Mouse (Mus musculus): ENCODE data around the gene Nek5. TPM values are rescaled to one million over a fixed set of nuclear protein-coding genes. Genes with fewer than 3 reads are reported as not detected.

The Nek5 gene
- total RNA-seq, 2 experiments from 2014 or later = not detected

- ATAC-seq (replicated peaks; ENCODE audit: low FRiP score, poor library complexity, severe bottlenecking) = no peak
Measured at GRCm38 (mm10) chr8:22107020-22107419, 17.8 kb downstream of the Nek5 start.

- ATAC-seq (replicated peaks; ENCODE audit: low FRiP score, poor library complexity, severe bottlenecking) = no peak
Measured at GRCm38 (mm10) chr8:22091568-22091967, 33.3 kb downstream of the Nek5 start.

GRCm38 (mm10) chr8:22089226-22089625 lies 35.6 kb downstream of the Nek5 start:
- no peak for ATAC-seq (replicated peaks; ENCODE audit: low FRiP score, poor library complexity, severe bottlenecking)

GRCm38 (mm10) chr8:22079313-22080007 lies 45.4 kb downstream of the Nek5 start:
- no peak for ATAC-seq (replicated peaks; ENCODE audit: low FRiP score, poor library complexity, severe bottlenecking)

- no peak for ATAC-seq (replicated peaks; ENCODE audit: low FRiP score, poor library complexity, severe bottlenecking)
Measured at GRCm38 (mm10) chr8:22061126-22061525, 63.7 kb downstream of the Nek5 start.

- ATAC-seq (replicated peaks; ENCODE audit: low FRiP score, poor library complexity, severe bottlenecking) = peak; percentile 92
Measured at GRCm38 (mm10) chr8:22060446-22060889, 64.4 kb downstream of the Nek5 start, which contains the start of gene Alg11. TSS of gene Alg11 (plus strand) at chr8:22060721.

GRCm38 (mm10) chr8:22059821-22060445 lies 64.9 kb downstream of the Nek5 start, which contains the start of gene Atp7b:
TSS of gene Atp7b (minus strand) at chr8:22060305.
- ATAC-seq (replicated peaks; ENCODE audit: low FRiP score, poor library complexity, severe bottlenecking) = peak; percentile 18

- ATAC-seq (replicated peaks; ENCODE audit: low FRiP score, poor library complexity, severe bottlenecking) = peak; percentile 5; the same call in 1 of the 2 replicates
Measured at GRCm38 (mm10) chr8:22059153-22059738, 65.6 kb downstream of the Nek5 start.

GRCm38 (mm10) chr8:22058368-22058767 lies 66.5 kb downstream of the Nek5 start:
- ATAC-seq (replicated peaks; ENCODE audit: low FRiP score, poor library complexity, severe bottlenecking) = no peak; the same call in 1 of the 2 replicates

GRCm38 (mm10) chr8:22056850-22057249 lies 68.0 kb downstream of the Nek5 start:
- ATAC-seq (replicated peaks; ENCODE audit: low FRiP score, poor library complexity, severe bottlenecking) = no peak

- ATAC-seq (replicated peaks; ENCODE audit: low FRiP score, poor library complexity, severe bottlenecking) = no peak
Measured at GRCm38 (mm10) chr8:22055492-22055877, 69.4 kb downstream of the Nek5 start.

GRCm38 (mm10) chr8:22054674-22055491 lies 70.0 kb downstream of the Nek5 start:
- ATAC-seq (replicated peaks; ENCODE audit: low FRiP score, poor library complexity, severe bottlenecking) = peak; percentile 78

- peak; percentile 79 for ATAC-seq (replicated peaks; ENCODE audit: low FRiP score, poor library complexity, severe bottlenecking)
Measured at GRCm38 (mm10) chr8:22047699-22048464, 77.0 kb downstream of the Nek5 start.

GRCm38 (mm10) chr8:22043706-22044105 lies 81.1 kb downstream of the Nek5 start:
- ATAC-seq (replicated peaks; ENCODE audit: low FRiP score, poor library complexity, severe bottlenecking) = no peak

- ATAC-seq (replicated peaks; ENCODE audit: low FRiP score, poor library complexity, severe bottlenecking) = no peak
Measured at GRCm38 (mm10) chr8:22042515-22042914, 82.3 kb downstream of the Nek5 start.

- no peak for ATAC-seq (replicated peaks; ENCODE audit: low FRiP score, poor library complexity, severe bottlenecking)
Measured at GRCm38 (mm10) chr8:22040153-22040509, 84.7 kb downstream of the Nek5 start.

- no peak for ATAC-seq (replicated peaks; ENCODE audit: low FRiP score, poor library complexity, severe bottlenecking)
Measured at GRCm38 (mm10) chr8:22039468-22040152, 85.2 kb downstream of the Nek5 start.

- no peak for ATAC-seq (replicated peaks; ENCODE audit: low FRiP score, poor library complexity, severe bottlenecking)
Measured at GRCm38 (mm10) chr8:22037022-22037421, 87.8 kb downstream of the Nek5 start.

- no peak for ATAC-seq (replicated peaks; ENCODE audit: low FRiP score, poor library complexity, severe bottlenecking)
Measured at GRCm38 (mm10) chr8:22036137-22036536, 88.7 kb downstream of the Nek5 start.

Measured in erythroid progenitor cell, adult 5-6 weeks (primary cell).